Mouse (Mus musculus): ENCODE results near the gene Lcat.
"Not testable (repeated sequence)": the region's sequence is repeated elsewhere in the genome, so short reads cannot be mapped to it uniquely, and the experiment has no call there.

The Lcat gene

DNA sequence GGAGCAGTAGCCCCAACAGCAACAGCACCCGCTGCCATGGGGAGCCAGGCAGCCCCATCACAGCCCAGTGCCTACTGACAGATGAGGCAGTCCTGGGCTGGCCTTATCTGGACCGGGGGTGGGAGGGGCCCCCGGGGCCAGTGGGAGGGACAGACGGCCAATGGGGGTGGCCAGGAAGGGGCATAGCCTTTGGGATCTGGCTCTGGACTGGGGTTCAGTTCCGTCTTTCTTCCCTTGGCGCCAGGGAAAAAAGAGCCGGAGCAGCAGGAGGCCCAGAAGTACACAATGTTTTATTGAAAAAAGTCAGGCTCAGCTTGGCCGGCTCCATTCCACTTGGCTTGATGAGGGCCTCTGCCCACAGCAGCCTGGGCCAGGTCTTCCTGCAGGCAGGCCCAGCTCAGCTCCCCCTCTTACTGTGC is at the start of gene Lcat:
TSS of gene Lcat (minus strand) at position 62 of the 419 bp plus-strand sequence.
- DNase-seq (ENCODE audit: low spot score) = no peak

DNA sequence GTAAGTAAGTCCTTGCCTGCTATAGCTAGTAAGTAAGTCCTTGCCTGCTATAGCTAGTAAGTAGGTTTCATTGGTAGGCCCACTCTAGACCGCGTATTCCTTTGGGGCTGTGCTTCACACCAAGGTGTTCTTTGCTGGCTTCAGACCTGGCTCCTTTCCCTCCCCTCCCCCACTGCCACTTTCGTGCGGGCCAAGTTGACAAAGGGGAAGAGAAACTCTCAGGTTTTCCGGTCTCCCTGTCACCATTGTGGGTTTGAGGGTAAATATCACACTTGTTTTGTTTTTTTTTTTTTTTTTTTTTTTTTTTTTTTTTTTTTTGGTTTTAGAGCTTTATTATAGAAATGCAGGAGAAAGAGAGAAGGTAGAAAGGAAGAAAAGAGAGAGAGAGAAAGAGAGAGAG is 49.3 kb upstream of the Lcat start:
- DNase-seq (ENCODE audit: low spot score) = no peak

DNA sequence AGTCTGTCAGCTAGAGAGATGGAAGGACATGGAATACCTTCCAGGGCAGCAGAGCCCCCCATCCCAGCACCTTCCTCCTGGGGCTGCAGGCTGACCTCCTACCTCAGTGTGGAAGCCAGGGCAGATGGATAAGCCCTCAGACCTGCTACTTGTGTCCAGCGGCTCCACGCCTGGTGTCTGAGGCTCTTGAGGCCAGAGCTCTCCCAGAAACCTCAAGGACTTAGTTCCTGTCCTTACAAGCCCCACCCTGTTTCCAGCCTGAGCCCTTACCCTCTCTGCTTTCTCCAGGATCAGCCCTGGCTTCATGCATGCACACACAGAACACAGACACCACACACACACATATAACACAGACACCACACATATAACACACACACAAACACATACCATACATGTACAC is 48.4 kb upstream of the Lcat start:
- DNase-seq (ENCODE audit: low spot score) = no peak

DNA sequence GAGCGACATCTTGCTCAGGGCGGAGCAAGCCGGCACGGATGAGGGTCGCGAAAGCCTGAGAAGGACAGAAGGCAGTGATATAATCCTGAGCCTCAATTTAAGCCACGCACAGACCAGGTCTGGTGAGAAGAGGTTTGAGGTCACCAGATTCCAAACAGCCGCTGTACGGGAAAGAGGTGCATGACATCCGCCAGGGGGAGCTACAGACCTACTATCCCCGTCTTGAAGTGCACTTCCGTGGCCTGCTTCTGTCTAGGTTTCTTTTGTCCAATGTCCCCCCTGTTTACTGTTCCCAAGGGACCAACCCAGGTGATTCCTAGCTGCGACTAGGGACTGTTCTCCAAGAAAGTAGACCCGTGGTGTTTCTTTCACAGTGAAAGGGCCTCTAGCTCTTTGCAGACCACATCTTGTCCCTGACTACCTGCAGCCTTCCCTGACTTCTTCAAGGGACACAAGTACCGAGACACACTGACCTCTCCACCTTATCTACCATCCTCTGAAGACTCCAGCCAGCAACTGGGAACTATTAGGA is 47.7 kb upstream of the Lcat start, which contains the start of gene Dus2:
TSS of gene Dus2 (plus strand) at position 482 of the 532 bp plus-strand sequence.
- peak; percentile 84 for DNase-seq (ENCODE audit: low spot score)

DNA sequence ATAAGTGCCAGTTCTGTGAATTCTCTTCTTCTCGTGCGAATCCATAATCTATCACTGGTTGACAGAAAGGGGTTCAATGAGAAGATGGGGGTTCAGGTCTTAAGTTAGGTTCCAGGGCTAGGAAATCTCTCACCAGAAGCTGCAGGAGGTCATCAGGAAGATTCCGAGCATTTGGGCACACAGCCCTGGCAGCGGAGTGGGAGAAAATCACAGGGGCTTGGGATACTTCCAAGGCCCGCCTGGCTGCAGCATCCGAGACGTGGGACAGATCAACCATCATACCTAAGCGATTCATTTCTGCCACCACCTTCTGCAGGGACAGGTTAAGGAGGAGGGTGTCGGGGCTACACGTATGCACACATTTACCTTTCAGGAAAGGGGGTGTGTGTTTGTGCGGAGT is 45.4 kb upstream of the Lcat start:
- no peak for DNase-seq (ENCODE audit: low spot score)

DNA sequence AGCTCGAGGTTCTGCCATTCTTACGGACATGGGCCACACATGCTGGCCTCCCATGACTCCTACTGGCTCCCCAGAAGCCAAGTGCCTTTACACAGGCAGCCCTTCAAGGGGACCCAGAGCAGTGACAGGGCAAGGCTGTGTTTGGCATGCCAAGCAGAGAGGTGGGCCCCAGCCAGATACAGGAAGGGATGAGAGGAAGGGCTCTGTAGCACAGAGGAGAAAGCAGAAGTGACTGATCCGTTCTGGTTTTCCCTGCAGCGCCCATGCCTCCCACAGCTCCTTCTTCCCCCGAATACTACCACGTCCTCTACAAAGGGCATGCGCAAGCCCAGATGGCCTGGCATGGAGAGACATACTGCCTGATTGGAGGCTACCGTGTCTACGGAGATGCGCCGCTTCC is 40.2 kb upstream of the Lcat start:
- not testable (repeated sequence) for DNase-seq (ENCODE audit: low spot score)

DNA sequence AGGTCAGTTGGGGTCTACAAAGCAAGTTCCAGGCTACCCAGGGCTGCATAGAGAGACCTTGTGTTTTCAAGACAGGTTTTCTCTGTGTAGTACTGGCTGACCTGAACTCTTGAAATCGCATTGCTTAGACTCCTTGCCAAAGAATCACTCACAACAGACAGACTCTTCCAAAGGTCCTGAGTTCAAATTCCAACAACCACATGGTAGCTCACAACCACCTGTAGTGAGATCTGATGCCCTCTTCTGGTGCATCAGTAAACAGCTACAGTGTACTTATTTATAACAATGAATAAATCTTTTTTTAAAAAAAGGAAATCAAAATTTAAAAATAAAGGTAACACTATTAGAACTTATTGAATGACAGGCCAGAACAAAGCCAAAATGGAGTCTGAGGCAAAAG is 38.0 kb upstream of the Lcat start:
- DNase-seq (ENCODE audit: low spot score) = no peak

DNA sequence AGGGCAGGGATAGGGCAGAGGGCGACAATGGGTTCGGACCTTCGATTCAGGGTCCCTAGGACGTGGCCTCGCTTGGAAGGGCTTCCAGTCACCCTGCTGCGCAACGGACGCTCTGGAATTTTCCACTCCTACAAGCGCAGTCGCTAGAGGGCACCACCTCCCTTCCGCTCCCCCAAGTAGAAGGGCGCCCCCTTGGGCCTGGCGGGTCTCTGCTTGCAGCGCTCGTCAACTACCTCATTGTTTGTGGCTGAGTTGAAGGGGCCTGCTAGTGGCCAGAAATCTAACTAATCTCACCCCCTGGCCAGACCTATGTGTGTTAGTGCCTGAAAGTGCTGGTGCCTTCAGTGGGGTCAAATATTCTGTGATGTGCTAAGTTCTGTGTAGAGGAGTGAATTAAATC is 36.1 kb upstream of the Lcat start, which contains the start of gene Dpep3:
TSS of gene Dpep3 (minus strand) at position 105 of the 400 bp plus-strand sequence.
- no peak for DNase-seq (ENCODE audit: low spot score)

DNA sequence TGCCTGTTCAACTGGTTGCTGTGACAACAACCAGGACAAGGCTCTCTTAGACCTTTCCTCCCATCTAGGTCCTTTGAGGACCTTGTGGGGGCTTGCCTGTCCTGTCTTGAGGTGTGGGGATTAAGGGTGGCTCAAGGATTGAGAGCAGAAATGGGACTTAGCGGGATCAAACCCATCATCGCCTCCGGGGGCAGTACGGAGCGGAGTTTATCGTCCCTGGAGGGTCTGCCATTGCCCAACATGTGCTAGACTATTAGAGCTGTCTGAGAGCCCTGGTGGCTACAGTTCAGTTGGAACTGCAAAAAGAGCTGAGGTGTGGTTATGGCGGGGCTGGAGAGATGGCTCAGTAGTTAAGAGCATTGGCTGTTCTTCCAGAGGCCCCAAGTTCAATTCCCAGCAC is 32.2 kb upstream of the Lcat start:
- no peak for DNase-seq (ENCODE audit: low spot score)

DNA sequence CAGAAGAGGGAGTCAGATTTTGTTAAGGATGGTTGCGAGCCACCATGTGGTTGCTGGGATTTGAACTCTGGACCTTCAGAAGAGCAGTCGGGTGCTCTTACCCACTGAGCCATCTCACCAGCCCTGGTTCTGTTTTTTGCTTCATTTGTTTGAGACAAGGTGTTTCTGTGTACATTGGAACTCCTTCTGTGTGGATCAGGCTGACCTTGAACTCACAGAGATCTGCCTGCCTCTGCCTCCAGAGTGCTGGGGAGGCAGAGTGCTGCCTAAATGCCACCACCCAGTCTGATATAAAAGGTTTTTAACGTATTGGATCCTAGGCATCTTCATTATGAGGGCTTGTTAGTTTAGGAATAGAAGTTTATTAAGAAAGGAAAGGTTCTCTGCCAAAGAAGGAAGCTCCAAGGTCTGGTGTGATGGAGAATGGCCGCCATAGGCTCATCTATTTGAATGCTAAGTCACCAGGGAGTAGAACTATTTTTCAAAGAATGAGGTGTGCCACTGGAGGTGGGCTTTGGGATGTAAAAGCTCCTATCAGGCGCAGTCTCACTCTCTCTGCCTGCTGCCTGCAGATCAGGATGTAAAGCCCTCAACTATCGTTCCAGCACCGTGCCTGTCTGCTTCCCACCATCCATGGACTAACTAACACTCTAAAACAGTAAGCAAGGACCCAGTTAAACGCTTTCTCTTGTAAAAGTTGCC is 28.0 kb upstream of the Lcat start:
- DNase-seq (ENCODE audit: low spot score) = no peak

DNA sequence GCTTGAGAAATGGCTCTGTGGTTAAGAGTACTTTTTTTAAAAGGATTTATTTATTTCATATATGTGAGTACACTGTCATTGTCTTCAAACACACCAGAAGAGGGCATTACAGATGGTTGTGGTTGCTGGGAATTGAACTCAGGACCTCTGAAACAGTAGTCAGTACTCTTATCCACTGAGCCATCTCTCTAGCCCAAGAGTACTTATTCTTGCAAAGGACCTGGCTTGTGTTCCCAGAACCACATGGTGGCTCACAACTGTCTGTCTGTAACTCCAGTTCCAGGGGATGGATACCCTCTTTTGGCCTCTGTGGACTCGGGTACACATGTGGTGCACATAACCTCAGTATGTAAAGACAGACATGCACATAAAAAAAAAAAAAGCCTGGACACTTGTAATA is 26.2 kb upstream of the Lcat start:
- no peak for DNase-seq (ENCODE audit: low spot score)

DNA sequence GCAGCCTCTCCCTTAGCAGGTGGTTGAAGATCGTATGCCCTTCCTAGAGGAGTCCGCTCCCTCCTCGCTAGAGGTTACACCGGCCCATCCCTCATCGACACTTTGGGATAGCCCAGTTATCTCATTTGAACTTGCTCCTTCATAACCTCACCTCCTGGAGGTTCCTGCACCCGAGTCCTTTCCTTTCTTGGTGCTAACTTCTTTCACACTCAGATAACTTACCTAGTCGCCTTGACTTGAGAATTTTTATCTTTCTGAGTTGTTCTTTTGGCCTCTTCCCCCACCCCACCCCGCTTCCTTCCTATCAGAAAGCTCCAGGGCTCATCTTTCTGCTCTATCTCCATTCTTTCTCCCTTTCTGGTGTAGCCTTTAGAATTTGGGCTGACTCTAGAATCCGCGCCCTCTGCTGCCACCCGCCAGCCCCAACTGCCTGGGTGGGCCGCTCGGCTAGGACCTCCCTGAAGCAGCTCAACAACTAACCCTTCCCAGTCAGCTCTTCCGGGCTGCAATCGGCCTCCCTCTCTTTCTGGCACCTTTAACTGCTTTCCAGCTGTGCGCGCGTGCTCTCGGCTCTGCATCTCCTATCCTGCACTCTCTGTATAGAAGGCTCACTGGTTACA is 23.6 kb upstream of the Lcat start:
- peak; percentile 76 for DNase-seq (ENCODE audit: low spot score)

DNA sequence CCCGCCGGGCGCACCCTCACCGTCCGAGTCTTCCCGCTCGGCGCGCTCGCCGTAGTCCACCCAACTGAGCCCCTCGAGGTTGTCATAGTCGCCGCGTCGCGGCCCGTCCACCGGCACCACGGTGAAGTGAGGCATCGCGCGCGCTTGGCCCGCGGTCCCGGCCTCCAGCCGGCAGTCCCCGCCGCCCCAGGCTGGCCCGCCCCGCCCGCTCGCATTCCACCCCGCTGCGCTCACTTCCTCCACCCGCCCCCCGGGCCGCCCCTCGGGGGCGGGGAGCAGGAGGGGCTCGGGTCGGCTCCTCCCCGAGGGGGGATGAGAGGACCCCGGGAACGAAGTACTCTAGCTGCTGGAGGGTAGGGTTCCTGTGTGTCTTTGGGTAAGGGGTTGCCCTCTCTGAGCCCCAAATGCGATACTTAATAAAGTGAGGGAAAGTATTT is 22.7 kb upstream of the Lcat start, which contains the start of gene Slc12a4:
TSS of gene Slc12a4 (minus strand) at position 193 of the 437 bp plus-strand sequence.
- DNase-seq (ENCODE audit: low spot score) = peak; percentile 67

DNA sequence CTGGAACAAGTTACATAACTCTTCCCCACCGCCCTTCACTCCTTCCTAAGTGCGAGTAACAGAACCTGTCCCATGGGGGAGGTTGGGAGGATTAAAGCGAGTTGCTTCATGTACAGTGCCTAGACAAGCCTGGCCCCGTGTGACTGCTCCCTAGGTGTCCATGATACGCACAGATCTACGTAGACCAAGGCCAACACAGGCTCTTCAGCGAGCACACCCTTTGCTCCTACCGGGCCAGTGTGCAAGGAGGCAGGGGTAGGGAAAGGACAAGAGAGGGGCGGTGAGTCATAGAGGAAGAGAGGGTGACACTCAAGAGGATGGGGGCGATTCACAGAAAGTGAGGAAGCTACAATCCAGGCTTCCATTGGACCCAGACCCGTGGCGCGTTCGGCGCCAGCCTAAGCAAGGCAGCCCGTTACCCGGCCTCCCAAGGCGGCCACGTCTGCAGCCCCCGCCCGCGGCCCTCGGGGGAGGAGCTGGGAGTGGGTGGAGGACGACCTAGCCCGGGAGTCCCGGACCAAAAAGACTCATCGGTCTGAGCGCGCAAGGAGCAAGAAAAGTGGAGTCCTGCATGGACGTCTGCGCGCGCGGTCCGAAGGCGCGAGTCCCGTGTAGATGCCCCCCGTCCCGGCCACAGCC is 22.2 kb upstream of the Lcat start:
- DNase-seq (ENCODE audit: low spot score) = peak; percentile 50

DNA sequence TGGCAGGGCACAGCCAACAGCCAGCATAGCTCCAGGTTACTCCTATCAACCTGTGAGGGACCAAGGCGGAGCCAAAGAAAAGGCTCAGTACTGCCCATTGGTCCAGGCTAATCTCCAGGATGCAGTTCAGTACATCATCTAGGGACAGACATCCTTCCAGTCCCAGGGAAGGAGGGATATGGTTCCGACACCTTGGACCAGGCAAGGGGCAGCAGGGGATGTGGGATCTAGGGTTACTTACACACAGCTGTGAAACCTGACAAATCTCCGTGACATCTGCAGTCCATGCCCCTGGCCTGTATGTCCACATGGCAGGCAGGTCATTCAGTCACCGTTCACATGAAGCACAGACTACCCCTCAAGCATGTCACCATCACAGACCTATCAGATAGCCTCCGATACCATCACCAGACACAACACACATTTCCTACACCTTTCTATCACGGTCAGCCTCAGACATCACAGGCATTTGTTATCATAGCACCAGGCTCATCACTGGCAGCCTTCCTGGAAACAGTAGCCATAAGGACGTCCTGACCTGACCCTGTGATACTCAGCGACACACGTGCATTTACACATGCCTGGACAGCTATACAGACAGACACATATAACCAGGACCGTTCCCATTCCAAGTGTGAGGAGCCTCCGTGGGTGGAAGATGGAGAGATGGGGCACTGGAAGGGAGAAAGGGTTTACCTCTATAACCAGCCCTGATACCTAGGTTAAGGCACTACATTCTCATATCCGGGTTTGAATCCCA is 21.5 kb upstream of the Lcat start:
- peak; percentile 29 for DNase-seq (ENCODE audit: low spot score)

DNA sequence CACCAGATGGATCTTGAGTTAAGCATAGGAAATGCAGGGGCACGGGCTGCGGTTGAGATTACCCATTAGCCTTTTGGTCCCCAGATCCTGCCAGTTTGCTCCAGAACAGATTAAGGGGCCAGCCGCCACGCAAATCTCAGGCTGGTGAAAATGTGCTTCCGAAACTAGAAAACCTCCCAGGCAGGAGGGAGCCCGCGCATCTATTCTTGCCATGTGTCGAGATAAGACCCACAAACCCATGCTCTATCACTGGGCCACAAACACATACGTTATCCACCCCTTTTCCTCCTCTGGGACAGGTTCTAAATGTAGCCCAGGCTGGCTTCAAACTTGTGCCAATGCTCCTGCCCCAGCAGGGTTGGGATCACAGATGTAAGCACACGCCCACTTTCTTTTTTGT is 18.4 kb upstream of the Lcat start:
- peak; percentile 55 for DNase-seq (ENCODE audit: low spot score)

DNA sequence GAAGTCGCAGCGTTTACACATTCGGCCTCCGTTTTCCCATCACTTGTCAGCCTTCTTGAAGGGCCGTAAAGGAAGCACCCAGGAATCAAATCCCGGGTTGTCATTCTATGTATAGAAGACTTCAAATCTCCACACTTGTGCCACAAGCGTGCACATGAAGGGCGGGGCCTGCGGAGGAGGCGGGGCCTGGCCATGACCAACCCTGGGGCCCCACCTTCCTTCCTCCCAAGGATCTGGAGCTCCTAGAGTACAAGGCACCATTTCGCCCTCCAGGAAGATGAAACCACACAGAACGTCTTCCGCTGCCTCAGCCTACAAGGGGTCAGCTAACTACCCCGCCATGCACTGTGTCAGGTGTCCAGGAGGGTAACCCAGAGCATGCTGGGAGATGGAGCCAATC is 17.9 kb upstream of the Lcat start:
- peak; percentile 47 for DNase-seq (ENCODE audit: low spot score)

DNA sequence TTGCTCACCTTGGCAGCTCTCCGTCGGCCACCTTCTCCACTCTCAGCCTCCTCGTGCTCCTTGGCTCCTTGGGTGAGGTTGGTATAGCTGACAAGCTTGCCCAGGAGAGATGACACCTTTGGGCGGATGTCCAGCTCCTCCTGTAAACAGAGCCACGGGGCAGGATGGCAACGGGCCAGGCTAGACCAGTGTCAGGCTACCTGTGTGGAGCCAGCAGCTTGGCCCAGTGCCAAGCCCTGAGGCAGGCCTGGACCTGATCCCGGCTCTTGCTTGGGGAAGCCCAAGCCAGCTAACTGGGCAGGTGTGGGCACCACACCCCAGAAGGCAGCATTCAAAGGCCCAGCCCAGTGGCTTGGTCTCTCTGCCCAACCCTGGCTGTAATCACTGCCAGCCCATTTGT is 16.2 kb upstream of the Lcat start:
- DNase-seq (ENCODE audit: low spot score) = no peak

DNA sequence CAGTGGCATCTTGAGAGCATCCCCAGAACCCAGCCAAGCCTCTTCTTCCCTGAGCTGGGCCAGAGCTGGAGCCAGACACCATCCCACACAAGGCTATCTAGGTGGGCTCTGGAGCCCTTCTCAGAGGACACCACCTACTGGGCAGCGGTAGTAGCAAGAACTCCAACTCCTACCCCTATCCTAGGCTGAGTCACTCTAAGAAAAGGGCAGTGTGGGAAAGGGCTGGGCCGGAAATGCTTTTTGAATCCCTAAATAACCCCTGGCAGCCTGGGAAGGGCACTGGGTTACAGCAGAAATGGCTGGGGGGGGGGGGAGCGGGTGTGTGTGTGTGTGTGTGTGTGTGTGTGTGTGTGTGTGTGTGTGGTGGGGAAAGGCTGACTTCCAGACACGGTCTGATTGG is 14.6 kb upstream of the Lcat start:
- DNase-seq (ENCODE audit: low spot score) = no peak

DNA sequence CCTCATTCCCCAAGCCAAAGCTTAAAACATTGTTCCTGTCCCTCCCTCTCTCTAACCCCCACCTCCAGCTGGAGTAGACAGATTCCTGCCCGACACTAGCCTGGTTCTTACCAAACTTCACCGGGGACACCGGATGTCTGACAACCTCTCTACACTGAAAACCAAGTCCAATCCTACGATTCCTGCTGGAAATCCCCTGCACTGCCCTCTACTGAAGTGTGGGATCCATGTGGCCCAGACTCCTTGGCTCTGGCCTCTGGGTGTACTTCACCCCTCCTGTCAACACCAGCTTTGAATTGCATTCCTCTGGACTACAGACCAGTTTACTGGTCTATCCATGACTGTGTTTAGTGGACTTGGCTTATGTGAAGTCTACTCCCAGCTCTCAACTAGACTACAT is 13.4 kb upstream of the Lcat start:
- no peak for DNase-seq (ENCODE audit: low spot score)

DNA sequence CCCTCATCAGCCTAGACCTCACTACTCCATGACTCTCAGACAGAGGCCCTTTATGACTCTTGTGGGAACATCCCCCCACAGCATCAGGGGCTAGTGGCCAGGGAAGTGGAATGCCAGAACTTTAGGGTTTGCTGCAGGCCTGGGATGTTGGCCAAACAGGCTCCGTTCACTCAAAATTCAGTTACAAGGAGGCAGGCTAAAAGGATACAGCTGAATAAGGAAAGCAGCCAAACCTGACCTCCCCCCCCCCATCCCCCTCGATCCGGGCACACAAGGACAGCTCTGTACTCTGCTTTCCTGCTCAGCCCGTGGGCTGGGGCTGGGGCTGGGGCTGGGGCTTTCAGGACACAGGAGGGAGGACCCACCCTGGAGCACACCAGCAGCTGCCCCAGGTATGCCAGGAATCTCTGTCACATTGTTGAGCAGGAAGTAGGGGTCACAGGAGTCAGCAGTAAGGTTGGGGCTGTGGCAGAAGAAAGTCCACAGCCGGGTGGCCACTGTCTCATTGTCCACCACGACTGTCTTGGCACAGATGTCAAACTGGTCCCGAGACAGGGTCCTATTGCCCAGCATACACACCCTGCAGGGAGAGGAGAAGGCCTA is 8.0 kb upstream of the Lcat start:
- DNase-seq (ENCODE audit: low spot score) = no peak

DNA sequence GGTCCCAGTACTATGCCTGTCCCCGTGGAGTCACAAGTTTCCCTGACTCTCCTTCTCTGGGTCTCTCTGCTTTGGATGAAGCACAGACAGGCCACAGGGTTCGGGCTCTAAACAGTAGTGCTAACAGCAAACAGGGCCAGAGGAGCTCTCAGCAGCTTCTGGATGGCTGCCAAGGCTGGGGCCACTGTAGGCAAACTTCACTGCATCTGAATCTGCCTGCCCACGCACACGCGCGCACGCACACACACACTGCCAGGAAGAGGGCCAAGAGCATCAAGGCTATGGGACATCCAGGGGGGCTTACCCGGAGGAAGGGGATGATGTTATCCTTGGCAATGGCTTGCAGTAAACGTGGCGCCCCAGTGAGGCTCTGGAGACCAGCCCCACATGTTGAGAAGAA is 6.2 kb upstream of the Lcat start:
- no peak for DNase-seq (ENCODE audit: low spot score)

All from c-Kit-positive CD71-positive TER-119-positive erythroid progenitor cells, embryonic 14.5 days (primary cell).